Mouse (Mus musculus) forebrain, embryonic 16.5 days (tissue): ENCODE measurements around the gene Arl14. TPM values are rescaled to one million over a fixed set of nuclear protein-coding genes. Genes with fewer than 3 reads are reported as not detected.
"Not testable (repeated sequence)": the region's sequence is repeated elsewhere in the genome, so short reads cannot be mapped to it uniquely, and the experiment has no call there.

ENCODE experiments used
- ATAC-seq: fragments of 200-750 bp; cut with Nextera tagmentation; 2 replicates; pipeline ENCODE4 v1.8.0; 2017; ENCODE audit warnings: mild to moderate bottlenecking, moderate library complexity
- H3K27ac ChIP-seq: fragments of 300-500 bp; sonication (generic); 2 replicates; pipeline ENCODE4 v1.5.1; 2014; ENCODE audit warnings: low read length, control low read depth
- H3K27me3 ChIP-seq: fragments of 300-500 bp; sonication (generic); replicated peaks from 2 replicates; pipeline ENCODE4 v1.6.1; 2014; ENCODE audit warnings: low read length; ENCODE audit not compliant: control insufficient read depth, insufficient read depth
- H3K36me3 ChIP-seq: fragments of 300-500 bp; sonication (generic); 2 replicates; pipeline ENCODE4 v1.6.1; 2014; ENCODE audit not compliant: control insufficient read depth, insufficient read depth
- H3K4me1 ChIP-seq: fragments of 300-500 bp; sonication (generic); replicated peaks from 2 replicates; pipeline ENCODE4 v1.6.1; 2014; ENCODE audit warnings: low read length; ENCODE audit not compliant: control insufficient read depth, insufficient read depth
- H3K4me2 ChIP-seq: fragments of 300-500 bp; sonication (generic); 2 replicates; pipeline ENCODE4 v1.6.1; 2014; ENCODE audit warnings: mild to moderate bottlenecking, low read length, control low read depth
- H3K4me3 ChIP-seq: fragments of 300-500 bp; sonication (generic); replicated peaks from 2 replicates; pipeline ENCODE4 v1.5.1; 2014; ENCODE audit warnings: mild to moderate bottlenecking, low read length, control low read depth
- H3K9ac ChIP-seq: fragments of 300-500 bp; sonication (generic); replicated peaks from 2 replicates; pipeline ENCODE4 v1.6.1; 2014; ENCODE audit warnings: low read depth, low read length, control low read depth
- H3K9me3 ChIP-seq: fragments of 300-500 bp; sonication (generic); 2 replicates; pipeline ENCODE4 v1.6.1; 2016; ENCODE audit warnings: low read length; ENCODE audit not compliant: control insufficient read depth
- WGBS: fragments of 180-500 bp; shearing (Covaris S2); extraction: QIAGEN DNeasy Blood & Tissue Kit; methylation state at CpG from one replicate; pipeline ENCODE4 v1.1.7; 2014; 5-methylcytosine and 5-hydroxymethylcytosine counted together
- polyA plus RNA-seq: library from polyadenylated mRNA; unstranded; fragments of >200 nt; fragmentation: Nextera tagmentation; extraction: Ambion mirVana; gene quantifications from 2 replicates; pipeline ENCODE4 v1.2.1, GENCODE M21; 2015

Arl14 gene
- polyA plus RNA-seq, 1 experiment from 2014 or later: not detected

GRCm38 (mm10) chr3:69226496-69226895, 4.3 kb downstream of the Arl14 start:
- no peaks in the 10 kb centered on the region for H3K36me3 ChIP-seq
- H3K27me3 ChIP-seq: no peaks in the 10 kb centered on the region
- H3K4me1 ChIP-seq: no peaks in the 10 kb centered on the region
- 72% methylated on average over 2 of the region's 2 CpGs for WGBS
- no peak for ATAC-seq
- no peak overlapping the region for H3K27ac ChIP-seq
- no peak overlapping the region for H3K4me3 ChIP-seq
- no peak overlapping the region for H3K9ac ChIP-seq
- no peaks in the 10 kb centered on the region for H3K9me3 ChIP-seq
- H3K4me2 ChIP-seq: no peak overlapping the region

DNA sequence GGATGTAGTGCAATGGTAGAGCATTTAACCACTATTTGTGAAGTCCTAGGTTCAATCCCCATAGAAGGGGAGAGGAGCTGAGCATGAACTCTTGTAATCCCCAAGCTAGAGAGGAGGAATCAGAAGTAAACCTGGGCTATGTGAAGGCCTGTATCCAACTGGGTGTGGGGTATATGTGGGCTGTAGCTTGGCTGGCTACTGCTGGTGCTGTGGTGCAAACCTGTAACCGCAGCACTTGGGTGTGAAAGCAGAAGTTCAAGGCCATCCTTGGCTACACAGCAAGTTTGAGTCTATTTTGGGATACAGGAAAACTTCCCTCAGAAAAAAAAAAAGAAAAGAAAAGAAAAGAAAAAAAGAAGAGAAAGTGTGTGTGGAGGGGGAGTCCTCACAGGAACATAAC, 5.8 kb downstream of the Arl14 start:
- no peaks in the 10 kb centered on the region for H3K4me1 ChIP-seq
- no peaks in the 10 kb centered on the region for H3K9me3 ChIP-seq
- no peak overlapping the region for H3K4me3 ChIP-seq
- H3K4me2 ChIP-seq: no peak overlapping the region
- WGBS: 100% methylated on average over 1 of the region's 1 CpGs
- no peak for ATAC-seq
- no peaks in the 10 kb centered on the region for H3K36me3 ChIP-seq
- H3K27ac ChIP-seq: no peak overlapping the region
- no peak overlapping the region for H3K9ac ChIP-seq
- H3K27me3 ChIP-seq: no peaks in the 10 kb centered on the region

DNA sequence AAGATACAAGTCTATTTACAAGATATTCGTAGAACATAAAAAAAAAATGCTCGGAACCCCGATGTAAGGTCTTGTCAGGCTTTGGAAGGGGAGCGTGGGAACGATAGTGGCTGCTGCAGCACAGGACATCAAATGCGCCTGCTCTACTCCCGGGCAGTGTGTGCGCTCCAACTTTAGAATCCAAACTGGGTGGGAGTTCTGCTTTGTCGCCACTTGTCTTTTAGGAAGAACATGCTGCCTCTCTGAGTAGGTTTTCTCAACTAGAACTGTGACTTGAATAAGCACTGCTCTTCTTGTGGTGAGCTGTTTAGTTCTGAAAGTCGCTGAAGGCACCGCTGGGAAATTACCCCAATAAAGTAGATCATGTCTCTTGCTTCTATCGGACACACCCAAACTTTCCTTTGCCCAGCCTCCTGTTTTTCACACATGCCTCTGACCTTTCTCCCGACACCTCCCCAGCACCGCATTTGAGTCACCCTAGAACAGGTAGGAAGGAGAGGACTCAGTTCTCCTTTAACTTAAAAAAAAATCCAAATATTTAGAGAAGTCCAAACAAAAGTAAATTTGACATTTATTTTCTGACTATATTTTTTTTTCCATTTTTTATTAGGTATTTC, 9.4 kb downstream of the Arl14 start:
- no peaks in the 10 kb centered on the region for H3K36me3 ChIP-seq
- no peak overlapping the region for H3K9ac ChIP-seq
- no peaks in the 10 kb centered on the region for H3K27me3 ChIP-seq
- no peak overlapping the region for H3K4me2 ChIP-seq
- H3K4me1 ChIP-seq: no peaks in the 10 kb centered on the region
- WGBS: 95% methylated on average over 14 of the region's 14 CpGs
- H3K4me3 ChIP-seq: no peak overlapping the region
- no peak overlapping the region for H3K27ac ChIP-seq
- ATAC-seq: no peak
- H3K9me3 ChIP-seq: no peaks in the 10 kb centered on the region

DNA sequence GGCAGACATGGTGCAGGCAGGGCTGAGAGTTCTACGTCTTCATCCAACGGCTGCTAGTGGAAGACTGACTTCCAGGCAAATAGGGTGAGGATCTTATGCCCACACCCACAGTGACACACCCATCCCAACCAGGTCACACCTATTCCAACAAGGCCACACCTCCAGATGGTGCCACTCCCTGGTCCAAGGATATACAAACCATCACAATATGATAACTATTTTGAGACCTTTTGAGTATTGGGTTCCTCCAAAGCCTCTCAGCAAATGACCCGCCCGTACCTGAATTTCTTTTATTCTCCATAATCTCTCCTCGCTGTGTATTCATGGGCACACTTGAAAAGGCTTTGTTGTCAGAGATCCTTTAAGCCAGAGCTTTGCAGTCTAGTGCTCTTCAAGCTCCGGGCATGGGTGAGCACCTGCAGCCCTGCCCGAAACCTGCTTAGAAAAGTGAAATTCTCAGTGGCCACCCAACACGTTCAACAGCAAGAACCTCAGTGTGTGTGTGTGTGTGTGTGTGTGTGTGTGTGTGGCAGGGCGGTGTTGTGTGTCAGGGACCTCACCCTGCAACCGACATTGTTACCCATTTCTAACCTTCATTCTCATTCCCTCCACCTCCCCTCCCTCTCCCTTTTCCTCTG, 11.5 kb downstream of the Arl14 start:
- not testable (repeated sequence) for ATAC-seq, H3K4me2 ChIP-seq, H3K27me3 ChIP-seq, H3K4me1 ChIP-seq, H3K9ac ChIP-seq, H3K36me3 ChIP-seq, H3K4me3 ChIP-seq, H3K27ac ChIP-seq, H3K9me3 ChIP-seq
- 89% methylated on average over 10 of the region's 10 CpGs for WGBS

- no peaks in the 10 kb centered on the region for H3K27me3 ChIP-seq
- no peak overlapping the region for H3K4me2 ChIP-seq
- 92% methylated on average over 1 of the region's 1 CpGs for WGBS
- no peak for ATAC-seq
- H3K9ac ChIP-seq: no peak overlapping the region
- H3K4me1 ChIP-seq: no peaks in the 10 kb centered on the region
- H3K36me3 ChIP-seq: no peaks in the 10 kb centered on the region
- no peaks in the 10 kb centered on the region for H3K9me3 ChIP-seq
- H3K27ac ChIP-seq: no peak overlapping the region
- no peak overlapping the region for H3K4me3 ChIP-seq
Measured at GRCm38 (mm10) chr3:69234525-69234924, 12.3 kb downstream of the Arl14 start.

- Histone ChIP-seq H3K4me2 (no peak overlapping the region), H3K9me3 (no peaks in the 10 kb centered on the region), H3K27me3 (no peaks in the 10 kb centered on the region), H3K4me3 (no peak overlapping the region), H3K27ac (no peak overlapping the region), H3K4me1 (no peaks in the 10 kb centered on the region), H3K9ac (no peak overlapping the region), H3K36me3 (no peaks in the 10 kb centered on the region)
- no peak for ATAC-seq
- 81% methylated on average over 3 of the region's 3 CpGs for WGBS
Measured at GRCm38 (mm10) chr3:69235806-69236205, 13.6 kb downstream of the Arl14 start.

DNA sequence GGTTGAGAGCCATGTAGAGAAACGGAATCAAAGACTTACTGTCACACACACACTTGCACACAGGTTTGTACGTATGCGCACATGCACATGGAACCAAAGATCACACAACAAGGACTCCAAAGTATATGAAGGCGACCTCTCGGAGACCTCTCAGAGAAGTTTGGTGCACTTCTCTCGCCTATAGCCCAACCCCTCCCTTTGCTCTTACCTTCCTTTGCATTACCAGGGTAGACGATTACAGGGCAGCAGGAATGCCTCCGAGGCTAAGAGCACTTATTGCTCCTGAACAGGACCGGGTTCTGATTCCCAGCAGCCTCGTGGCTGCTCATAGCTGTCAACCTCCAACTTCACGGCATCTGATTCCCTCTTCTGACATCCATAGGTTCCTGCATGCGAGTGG, 14.3 kb downstream of the Arl14 start:
- ATAC-seq: no peak
- WGBS: 91% methylated on average over 12 of the region's 12 CpGs
- no peak overlapping the region for H3K4me2 ChIP-seq

GRCm38 (mm10) chr3:69238141-69238851, 16.1 kb downstream of the Arl14 start:
- no peak overlapping the region for H3K9ac ChIP-seq
- H3K27me3 ChIP-seq: no peaks in the 10 kb centered on the region
- 48% methylated on average over 12 of the region's 12 CpGs for WGBS
- no peak overlapping the region for H3K4me3 ChIP-seq
- no peaks in the 10 kb centered on the region for H3K36me3 ChIP-seq
- H3K9me3 ChIP-seq: no peaks in the 10 kb centered on the region
- no peak for ATAC-seq
- no peak overlapping the region for H3K4me2 ChIP-seq
- no peaks in the 10 kb centered on the region for H3K4me1 ChIP-seq
- H3K27ac ChIP-seq: no peak overlapping the region

More for the DNA sequence above, 14.3 kb downstream of the Arl14 start:
- H3K4me3 ChIP-seq: no peak overlapping the region
- no peak overlapping the region for H3K9ac ChIP-seq
- H3K27me3 ChIP-seq: no peaks in the 10 kb centered on the region
- H3K27ac ChIP-seq: no peak overlapping the region
- H3K36me3 ChIP-seq: no peaks in the 10 kb centered on the region
- H3K9me3 ChIP-seq: no peaks in the 10 kb centered on the region
- no peaks in the 10 kb centered on the region for H3K4me1 ChIP-seq

DNA sequence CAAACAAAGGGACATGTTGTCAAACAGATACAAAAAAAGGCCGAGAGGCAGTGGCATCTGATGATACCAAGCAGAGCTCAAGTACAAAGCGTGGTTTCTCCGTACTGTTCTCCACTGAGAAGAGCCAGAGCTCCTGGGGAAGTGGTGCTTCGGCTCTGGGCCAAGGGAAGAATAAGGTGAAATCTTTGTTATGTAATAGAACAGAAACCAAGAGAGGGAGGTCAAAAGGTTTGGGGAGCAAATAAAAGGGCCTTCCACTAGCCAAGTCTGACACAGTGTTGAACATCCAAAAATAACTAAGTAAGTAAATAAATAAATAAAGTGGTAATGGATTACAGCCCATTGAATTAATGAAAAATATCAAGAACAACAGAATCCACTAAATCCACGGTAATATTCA, 17.0 kb downstream of the Arl14 start:
- H3K4me2 ChIP-seq: no peak overlapping the region
- H3K9ac ChIP-seq: no peak overlapping the region
- no peaks in the 10 kb centered on the region for H3K9me3 ChIP-seq
- H3K27me3 ChIP-seq: no peaks in the 10 kb centered on the region
- WGBS: 71% methylated on average over 5 of the region's 5 CpGs
- no peaks in the 10 kb centered on the region for H3K4me1 ChIP-seq
- no peak for ATAC-seq
- no peaks in the 10 kb centered on the region for H3K36me3 ChIP-seq
- H3K27ac ChIP-seq: no peak overlapping the region
- H3K4me3 ChIP-seq: no peak overlapping the region
